Mouse (Mus musculus) small intestine, adult 2 months (tissue): Measurements from ENCODE around the gene Cyth4. TPM values are rescaled to one million over a fixed set of nuclear protein-coding genes. Genes with fewer than 3 reads are reported as not detected.

Experiments used
- H3K27ac ChIP-seq: fragments of 200-500 bp; 2 replicates; pipeline ENCODE4 v1.5.1; 2012; ENCODE audit warnings: low read depth, low read length, control low read depth, inconsistent platforms; ENCODE audit not compliant: insufficient read depth
- H3K27me3 ChIP-seq: fragments of 200-500 bp; 2 replicates; pipeline ENCODE4 v1.6.1; 2012; ENCODE audit warnings: mild to moderate bottlenecking, moderate library complexity, low read length, inconsistent platforms; ENCODE audit not compliant: control insufficient read depth, insufficient read depth
- H3K36me3 ChIP-seq: fragments of 200-500 bp; 2 replicates; pipeline ENCODE4 v1.6.1; 2012; ENCODE audit warnings: mild to moderate bottlenecking, low read length, control low read depth, inconsistent platforms; ENCODE audit not compliant: control insufficient read depth, insufficient read depth
- H3K4me1 ChIP-seq: fragments of 200-500 bp; 2 replicates; pipeline ENCODE4 v1.6.1; 2012; ENCODE audit warnings: low read length, inconsistent platforms, mixed read lengths; ENCODE audit not compliant: control insufficient read depth, insufficient read depth, insufficient read length
- H3K4me3 ChIP-seq: fragments of 200-500 bp; 2 replicates; pipeline ENCODE4 v1.5.1; 2012; ENCODE audit warnings: low read depth, mild to moderate bottlenecking, control low read depth, inconsistent platforms, low read length, moderate library complexity
- CTCF ChIP-seq: fragments of 200-500 bp; IDR thresholded peaks from 2 replicates; pipeline ENCODE4 v1.5.1; 2012; ENCODE audit warnings: low read depth, mild to moderate bottlenecking, control low read depth, inconsistent platforms, low read length, moderate library complexity, mixed read lengths; ENCODE audit not compliant: insufficient replicate concordance, insufficient read length; ENCODE audit errors: extremely low read depth
- POLR2A ChIP-seq: fragments of 200-500 bp; IDR thresholded peaks from 2 replicates; pipeline ENCODE4 v1.6.1; 2012; ENCODE audit warnings: low read depth, mild to moderate bottlenecking, control low read depth, inconsistent platforms, low read length, moderate library complexity
- WGBS: fragments of 180-500 bp; shearing (Covaris S2); methylation state at CpG from one replicate; pipeline ENCODE4 v1.1.7; 2018; 5-methylcytosine and 5-hydroxymethylcytosine counted together
- polyA plus RNA-seq: library from polyadenylated mRNA; depleted of rRNA; stranded (reverse); fragments of >200 nt; gene quantifications from 2 replicates; pipeline ENCODE4 v1.2.3, GENCODE M21; 2012

The Cyth4 gene
- polyA plus RNA-seq, 1 experiment, result 12.7 TPM

DNA sequence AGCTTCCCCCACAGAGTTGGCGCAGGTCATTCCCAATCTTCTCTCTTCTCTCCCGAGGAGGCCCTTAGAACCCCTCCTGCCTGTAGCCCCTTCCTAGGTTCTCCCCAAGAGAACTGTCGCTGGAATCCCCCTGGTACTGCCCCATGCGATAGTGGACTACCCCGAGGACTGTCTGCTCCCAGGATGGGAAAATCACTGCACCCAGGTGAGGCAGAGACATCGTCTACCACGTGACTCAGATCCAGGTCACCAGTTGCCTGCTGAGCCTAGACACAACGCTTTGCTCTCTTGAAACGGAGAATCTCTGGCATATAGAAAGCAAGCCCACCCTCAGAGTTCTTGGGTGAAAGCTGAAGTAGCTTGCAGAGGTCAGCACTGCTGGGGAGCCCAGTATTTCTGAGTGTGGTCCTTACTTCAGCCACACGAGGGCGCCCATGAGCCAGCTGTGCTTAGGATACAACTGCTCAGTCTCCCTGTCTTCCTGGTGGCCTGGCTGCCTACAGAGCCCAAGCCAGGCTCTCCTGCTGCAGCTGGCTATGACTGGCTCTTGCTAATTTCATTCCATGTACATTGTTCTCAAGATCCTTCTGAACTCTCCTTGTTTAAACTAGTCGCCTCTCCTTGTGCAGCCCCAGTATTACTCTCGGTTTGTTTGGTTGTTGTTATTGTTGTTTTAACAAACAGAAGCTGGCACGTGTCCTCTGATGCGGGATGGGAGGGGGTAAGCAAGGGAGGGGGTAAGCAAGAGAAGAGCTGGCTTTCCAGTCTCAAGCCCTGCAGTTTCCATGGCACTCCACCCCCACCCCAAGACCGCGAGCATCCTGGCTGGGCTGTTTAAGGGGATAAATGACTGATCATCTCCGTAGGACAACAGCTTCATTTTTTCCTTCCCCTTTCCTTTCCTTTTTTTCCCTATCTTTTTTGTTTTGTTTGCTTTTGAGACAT is 9.5 kb upstream of the Cyth4 start:
- H3K27me3 ChIP-seq, result no peaks in the 10 kb centered on the region
- H3K4me3 ChIP-seq, result no peak overlapping the region
- H3K4me1 ChIP-seq, result peaks cover 6% of the 10 kb centered on the region; the same call in 1 of the 2 replicates
- TF ChIP-seq CTCF (peak; percentile 85), POLR2A (no peak)
- no peak overlapping the region for H3K27ac ChIP-seq
- H3K36me3 ChIP-seq, result no peaks in the 10 kb centered on the region
- 54% methylated on average over 18 of the region's 18 CpGs for WGBS

DNA sequence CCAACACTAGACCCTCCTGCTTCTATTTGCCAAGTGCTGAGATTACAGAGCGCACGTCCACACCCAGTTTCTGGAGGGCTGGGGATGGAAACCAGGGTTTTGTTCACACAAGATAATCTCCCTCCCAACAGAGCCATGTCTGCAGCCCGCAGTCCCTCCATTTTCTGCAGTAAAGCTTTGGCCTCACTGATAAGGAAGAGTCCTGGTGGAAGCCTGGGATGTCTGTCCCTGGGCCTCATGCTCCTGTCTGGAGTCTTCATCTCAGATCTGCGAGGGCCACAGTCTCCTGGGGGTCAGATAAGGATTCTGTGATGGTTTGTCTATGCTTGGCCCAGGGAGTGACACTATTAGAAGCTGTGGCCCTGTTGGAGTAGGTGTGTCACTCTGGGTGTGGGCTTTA is 8.8 kb upstream of the Cyth4 start:
- no peaks in the 10 kb centered on the region for H3K27me3 ChIP-seq
- no peak for TF ChIP-seq CTCF
- no peak for TF ChIP-seq POLR2A
- WGBS, result 71% methylated on average over 4 of the region's 4 CpGs
- H3K4me3 ChIP-seq, result no peak overlapping the region
- no peak overlapping the region for H3K27ac ChIP-seq
- no peaks in the 10 kb centered on the region for H3K36me3 ChIP-seq
- peaks cover 6% of the 10 kb centered on the region; the same call in 1 of the 2 replicates for H3K4me1 ChIP-seq

DNA sequence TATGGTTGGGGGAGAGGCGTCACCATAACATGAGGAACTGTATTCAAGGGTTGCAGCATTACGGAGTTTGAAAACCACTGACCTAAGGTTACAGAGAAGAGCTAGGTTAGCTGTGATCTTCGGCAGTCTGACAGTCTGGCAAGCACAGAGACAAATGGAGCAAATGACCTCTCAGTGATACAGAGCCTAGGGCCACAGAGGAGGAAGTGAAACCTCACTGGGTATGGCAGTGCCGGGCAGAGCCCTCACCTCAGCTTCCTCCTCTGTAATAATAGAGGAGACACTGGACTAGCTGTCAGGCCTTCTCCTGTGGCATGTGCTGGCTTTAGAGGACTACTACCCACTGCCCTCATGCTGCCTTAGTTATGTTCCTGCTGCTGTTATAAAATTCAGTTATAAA is 7.9 kb upstream of the Cyth4 start:
- Histone ChIP-seq H3K4me1 (peaks cover 6% of the 10 kb centered on the region; the same call in 1 of the 2 replicates), H3K27ac (no peak overlapping the region; the same call in 1 of the 2 replicates), H3K36me3 (no peaks in the 10 kb centered on the region), H3K27me3 (no peaks in the 10 kb centered on the region), H3K4me3 (no peak overlapping the region)
- WGBS, result 65% methylated on average over 4 of the region's 4 CpGs
- TF ChIP-seq CTCF (no peak), POLR2A (no peak)

DNA sequence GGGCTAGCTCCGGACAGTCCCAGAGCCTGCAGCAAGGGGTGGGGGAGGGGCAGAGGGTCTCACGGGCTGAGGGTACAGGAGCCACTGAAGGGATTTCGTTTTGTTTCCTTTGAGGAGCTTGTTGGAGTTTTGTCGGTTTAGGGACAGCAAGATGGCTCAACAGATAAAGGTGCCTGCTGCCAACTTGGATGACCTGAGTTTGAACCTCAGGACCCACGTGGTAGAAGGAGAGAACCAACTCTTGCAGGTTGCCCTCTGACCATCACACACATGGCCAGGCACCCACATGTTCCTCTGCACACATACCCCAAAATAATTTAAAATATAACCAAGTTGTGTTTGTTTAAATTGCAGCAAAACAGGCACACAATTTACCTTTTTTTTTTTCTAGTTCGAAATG is 6.9 kb upstream of the Cyth4 start:
- Histone ChIP-seq H3K4me1 (peaks cover 10% of the 10 kb centered on the region; the same call in 1 of the 2 replicates), H3K27me3 (no peaks in the 10 kb centered on the region), H3K36me3 (no peaks in the 10 kb centered on the region), H3K4me3 (no peak overlapping the region), H3K27ac (no peak overlapping the region)
- 62% methylated on average over 6 of the region's 6 CpGs for WGBS
- no peak for TF ChIP-seq POLR2A
- TF ChIP-seq CTCF, result no peak

DNA sequence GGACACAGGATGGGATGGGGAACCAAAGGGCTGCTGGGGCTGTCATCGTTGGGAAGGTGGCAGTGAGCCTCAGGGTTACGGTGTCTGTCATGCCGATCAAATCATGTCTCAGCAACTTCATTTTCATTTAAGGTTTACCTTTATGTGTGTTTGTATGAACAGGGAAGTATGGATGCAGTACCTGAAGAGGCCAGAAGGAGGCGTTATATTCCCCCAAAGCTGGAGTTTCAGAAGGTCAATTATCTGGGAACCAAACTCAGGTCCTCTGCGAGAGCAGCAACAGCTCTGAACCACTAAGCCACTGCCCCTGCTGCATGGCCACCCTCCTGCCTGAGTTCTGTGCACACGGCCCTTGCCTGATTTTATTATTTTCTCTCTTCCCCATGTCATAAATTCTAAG is 6.1 kb upstream of the Cyth4 start:
- WGBS, result 74% methylated on average over 6 of the region's 6 CpGs
- no peak overlapping the region for H3K4me3 ChIP-seq
- H3K4me1 ChIP-seq, result peaks cover 12% of the 10 kb centered on the region; the same call in 1 of the 2 replicates
- TF ChIP-seq POLR2A (no peak), CTCF (peak; percentile 8; the same call in 1 of the 2 replicates)
- H3K36me3 ChIP-seq, result no peaks in the 10 kb centered on the region
- H3K27me3 ChIP-seq, result no peaks in the 10 kb centered on the region
- no peak overlapping the region for H3K27ac ChIP-seq

DNA sequence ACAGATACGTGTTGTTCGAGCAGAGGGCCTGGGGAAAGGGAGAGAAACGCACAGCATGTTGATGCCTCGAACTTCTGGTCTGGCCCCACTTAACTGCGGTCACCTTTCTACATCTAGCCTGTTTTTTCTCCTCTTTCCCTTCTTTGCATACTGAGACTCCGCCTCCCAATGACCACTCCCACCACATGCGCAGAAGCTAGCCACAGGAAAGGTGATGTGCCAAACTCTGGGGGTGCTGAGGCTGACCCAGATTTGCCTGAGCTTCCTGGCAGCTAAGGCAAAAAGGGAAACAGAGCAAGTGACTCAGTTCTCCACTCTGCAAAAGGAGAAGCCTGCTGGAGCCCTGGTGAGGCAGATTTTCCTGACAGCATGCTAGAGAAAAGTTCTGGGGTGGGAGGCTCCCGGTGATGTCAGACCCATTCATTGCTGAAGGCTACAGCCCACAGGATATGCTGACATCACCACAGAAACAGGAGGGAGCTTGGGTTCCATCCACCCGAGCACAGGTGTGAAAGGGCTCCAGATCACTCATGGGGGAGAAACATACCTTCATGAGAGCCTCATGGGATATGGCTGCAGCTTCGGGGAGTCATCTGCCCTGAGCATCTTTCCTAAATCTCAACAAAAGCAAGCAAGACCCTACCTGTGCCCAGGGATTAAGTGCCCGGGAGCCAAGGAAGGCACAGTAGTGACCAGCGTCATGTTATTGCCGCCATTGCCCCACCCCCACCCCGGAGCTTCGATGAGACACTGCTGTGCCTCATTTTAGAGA is 5.0 kb upstream of the Cyth4 start:
- WGBS, result 52% methylated on average over 15 of the region's 15 CpGs
- H3K36me3 ChIP-seq, result no peaks in the 10 kb centered on the region
- no peak overlapping the region for H3K4me3 ChIP-seq
- H3K27me3 ChIP-seq, result no peaks in the 10 kb centered on the region
- peak overlapping the region; percentile 3; the same call in 1 of the 2 replicates for H3K27ac ChIP-seq
- H3K4me1 ChIP-seq, result peaks cover 12% of the 10 kb centered on the region; the same call in 1 of the 2 replicates
- TF ChIP-seq POLR2A (no peak), CTCF (no peak)
